Mouse (Mus musculus): ENCODE measurements around the gene Sdf2l1. TPM values are rescaled to one million over a fixed set of nuclear protein-coding genes. Genes with fewer than 3 reads are reported as not detected.
"Not testable (repeated sequence)": the region's sequence is repeated elsewhere in the genome, so short reads cannot be mapped to it uniquely, and the experiment has no call there.

Sdf2l1 gene
- 114 and 136 TPM in 2 replicates for polyA plus RNA-seq (2016; fragmentation: Nextera tagmentation; extraction: Ambion mirVana)

- no peaks in the 10 kb centered on the region for H3K9me3 ChIP-seq
- peaks cover 5% of the 10 kb centered on the region; the same call in 1 of the 2 replicates for H3K27me3 ChIP-seq (ENCODE audit: insufficient read depth, poor library complexity, severe bottlenecking)
- H3K36me3 ChIP-seq, result peaks cover 12% of the 10 kb centered on the region
- H3K4me1 ChIP-seq (replicated peaks), result peaks cover 23% of the 10 kb centered on the region
- under 1% methylated on average over 47 of the region's 47 CpGs for WGBS
- H3K27ac ChIP-seq, result peak within 1 kb of the TSS; percentile 94
- DNase-seq (ENCODE audit: low spot score), result peak; percentile 99
- peak within 1 kb of the TSS; percentile 83 for H3K4me3 ChIP-seq
Observed at GRCm38 (mm10) chr16:17132089-17132905, at the start of gene Sdf2l1. TSS of gene Sdf2l1 (minus strand) at chr16:17132383.

GRCm38 (mm10) chr16:17181382-17181781 lies 49.2 kb upstream of the Sdf2l1 start:
- Histone ChIP-seq H3K9me3 (0 out of 2 replicates have a peak, but pooled peaks cover 3% of the 10 kb centered on the region), H3K27me3 (ENCODE audit: insufficient read depth, poor library complexity, severe bottlenecking) (no peaks in the 10 kb centered on the region), H3K4me3 (no peak overlapping the region), H3K36me3 (peaks cover 44% of the 10 kb centered on the region), H3K27ac (no peak overlapping the region), H3K4me1 (replicated peaks) (no peaks in the 10 kb centered on the region)
- WGBS, result 87% methylated on average over 4 of the region's 4 CpGs
- no peak for DNase-seq (ENCODE audit: low spot score)

GRCm38 (mm10) chr16:17179706-17180105 lies 47.5 kb upstream of the Sdf2l1 start:
- H3K27me3 ChIP-seq (ENCODE audit: insufficient read depth, poor library complexity, severe bottlenecking), result no peaks in the 10 kb centered on the region
- no peak overlapping the region for H3K4me3 ChIP-seq
- peaks cover 45% of the 10 kb centered on the region for H3K36me3 ChIP-seq
- no peaks in the 10 kb centered on the region for H3K9me3 ChIP-seq
- 94% methylated on average over 3 of the region's 3 CpGs for WGBS
- DNase-seq (ENCODE audit: low spot score), result no peak
- H3K27ac ChIP-seq, result no peak overlapping the region
- H3K4me1 ChIP-seq (replicated peaks), result no peaks in the 10 kb centered on the region

- no peak for DNase-seq (ENCODE audit: low spot score)
- H3K27me3 ChIP-seq (ENCODE audit: insufficient read depth, poor library complexity, severe bottlenecking), result no peaks in the 10 kb centered on the region
- H3K4me3 ChIP-seq, result no peak overlapping the region
- WGBS, result 90% methylated on average over 1 of the region's 1 CpGs
- H3K4me1 ChIP-seq (replicated peaks), result no peaks in the 10 kb centered on the region
- H3K9me3 ChIP-seq, result no peaks in the 10 kb centered on the region
- H3K36me3 ChIP-seq, result peaks cover 60% of the 10 kb centered on the region
- H3K27ac ChIP-seq, result no peak overlapping the region
Observed at GRCm38 (mm10) chr16:17177623-17178170, 45.5 kb upstream of the Sdf2l1 start.

- Histone ChIP-seq H3K9me3 (no peaks in the 10 kb centered on the region), H3K27me3 (ENCODE audit: insufficient read depth, poor library complexity, severe bottlenecking) (no peaks in the 10 kb centered on the region), H3K4me1 (replicated peaks) (no peaks in the 10 kb centered on the region), H3K36me3 (peaks cover 79% of the 10 kb centered on the region), H3K27ac (no peak overlapping the region), H3K4me3 (no peak overlapping the region)
- WGBS, result 91% methylated on average over 2 of the region's 2 CpGs
- DNase-seq (ENCODE audit: low spot score), result no peak
Observed at GRCm38 (mm10) chr16:17175765-17176164, 43.6 kb upstream of the Sdf2l1 start.

- Histone ChIP-seq H3K27ac (no peak overlapping the region), H3K9me3 (no peaks in the 10 kb centered on the region), H3K36me3 (peaks cover 89% of the 10 kb centered on the region), H3K4me3 (no peak overlapping the region), H3K27me3 (ENCODE audit: insufficient read depth, poor library complexity, severe bottlenecking) (no peaks in the 10 kb centered on the region), H3K4me1 (replicated peaks) (no peaks in the 10 kb centered on the region)
- DNase-seq (ENCODE audit: low spot score), result no peak
- WGBS, result 91% methylated on average over 5 of the region's 5 CpGs
Observed at GRCm38 (mm10) chr16:17168049-17168448, 35.9 kb upstream of the Sdf2l1 start.

- Histone ChIP-seq H3K4me1 (replicated peaks) (no peaks in the 10 kb centered on the region), H3K36me3 (peaks cover 87% of the 10 kb centered on the region)
- no peak for DNase-seq (ENCODE audit: low spot score)
Observed at GRCm38 (mm10) chr16:17167179-17167578, 35.0 kb upstream of the Sdf2l1 start.

GRCm38 (mm10) chr16:17165478-17165877 lies 33.3 kb upstream of the Sdf2l1 start:
- not testable (repeated sequence) for H3K27me3 ChIP-seq (ENCODE audit: insufficient read depth, poor library complexity, severe bottlenecking); H3K9me3 ChIP-seq; H3K27ac ChIP-seq; H3K4me1 ChIP-seq (replicated peaks); H3K4me3 ChIP-seq; DNase-seq (ENCODE audit: low spot score)
- peaks cover 84% of the 10 kb centered on the region for H3K36me3 ChIP-seq
- WGBS, result 94% methylated on average over 1 of the region's 1 CpGs

More at GRCm38 (mm10) chr16:17167179-17167578, 35.0 kb upstream of the Sdf2l1 start:
- no peaks in the 10 kb centered on the region for H3K9me3 ChIP-seq
- H3K4me3 ChIP-seq, result no peak overlapping the region
- no peak overlapping the region for H3K27ac ChIP-seq
- H3K27me3 ChIP-seq (ENCODE audit: insufficient read depth, poor library complexity, severe bottlenecking), result no peaks in the 10 kb centered on the region

GRCm38 (mm10) chr16:17154346-17154745 lies 22.2 kb upstream of the Sdf2l1 start:
- H3K27me3 ChIP-seq (ENCODE audit: insufficient read depth, poor library complexity, severe bottlenecking), result no peaks in the 10 kb centered on the region
- no peaks in the 10 kb centered on the region for H3K9me3 ChIP-seq
- H3K4me3 ChIP-seq, result no peak overlapping the region
- 94% methylated on average over 2 of the region's 2 CpGs for WGBS
- H3K4me1 ChIP-seq (replicated peaks), result no peaks in the 10 kb centered on the region
- H3K36me3 ChIP-seq, result peaks cover 88% of the 10 kb centered on the region
- H3K27ac ChIP-seq, result no peak overlapping the region
- DNase-seq (ENCODE audit: low spot score), result no peak

- Histone ChIP-seq H3K4me1 (replicated peaks) (peaks cover 15% of the 10 kb centered on the region), H3K36me3 (peaks cover 63% of the 10 kb centered on the region), H3K4me3 (no peak overlapping the region), H3K27me3 (ENCODE audit: insufficient read depth, poor library complexity, severe bottlenecking) (peaks cover 22% of the 10 kb centered on the region), H3K27ac (no peak overlapping the region), H3K9me3 (no peaks in the 10 kb centered on the region)
- DNase-seq (ENCODE audit: low spot score), result no peak
- 94% methylated on average over 4 of the region's 4 CpGs for WGBS
Observed at GRCm38 (mm10) chr16:17151874-17152273, 19.7 kb upstream of the Sdf2l1 start.

- Histone ChIP-seq H3K27me3 (ENCODE audit: insufficient read depth, poor library complexity, severe bottlenecking) (peaks cover 22% of the 10 kb centered on the region), H3K4me1 (replicated peaks) (peaks cover 18% of the 10 kb centered on the region), H3K36me3 (peaks cover 51% of the 10 kb centered on the region), H3K9me3 (no peaks in the 10 kb centered on the region), H3K4me3 (no peak overlapping the region), H3K27ac (no peak overlapping the region)
- 87% methylated on average over 7 of the region's 7 CpGs for WGBS
- no peak for DNase-seq (ENCODE audit: low spot score)
Observed at GRCm38 (mm10) chr16:17150520-17151258, 18.5 kb upstream of the Sdf2l1 start.

GRCm38 (mm10) chr16:17148084-17148483 lies 15.9 kb upstream of the Sdf2l1 start:
- Histone ChIP-seq H3K27ac (no peak overlapping the region), H3K36me3 (peaks cover 28% of the 10 kb centered on the region), H3K27me3 (ENCODE audit: insufficient read depth, poor library complexity, severe bottlenecking) (peaks cover 22% of the 10 kb centered on the region), H3K4me3 (peak overlapping the region; percentile 61), H3K4me1 (replicated peaks) (peaks cover 25% of the 10 kb centered on the region), H3K9me3 (no peaks in the 10 kb centered on the region)
- 6% methylated on average over 16 of the region's 16 CpGs for WGBS
- peak; percentile 59 for DNase-seq (ENCODE audit: low spot score)
